Mouse (Mus musculus) brain, adult 10 weeks (tissue): ENCODE results near the gene Spin2e. TPM values are rescaled to one million over a fixed set of nuclear protein-coding genes. Genes with fewer than 3 reads are reported as not detected.

Experiments
- polyA plus RNA-seq: library from polyadenylated mRNA; stranded (reverse); fragments of 350-450 nt; fragmentation: Illumina TruSeq; extraction: RNeasy Lipid Tissue Mini Kit (QIAGEN cat#74804); gene quantifications from one replicate; pipeline ENCODE4 v1.2.3, GENCODE M21; 2015; ENCODE audit warnings: low read depth, low replicate concordance

The Spin2e gene
- polyA plus RNA-seq, result not detected

DNA sequence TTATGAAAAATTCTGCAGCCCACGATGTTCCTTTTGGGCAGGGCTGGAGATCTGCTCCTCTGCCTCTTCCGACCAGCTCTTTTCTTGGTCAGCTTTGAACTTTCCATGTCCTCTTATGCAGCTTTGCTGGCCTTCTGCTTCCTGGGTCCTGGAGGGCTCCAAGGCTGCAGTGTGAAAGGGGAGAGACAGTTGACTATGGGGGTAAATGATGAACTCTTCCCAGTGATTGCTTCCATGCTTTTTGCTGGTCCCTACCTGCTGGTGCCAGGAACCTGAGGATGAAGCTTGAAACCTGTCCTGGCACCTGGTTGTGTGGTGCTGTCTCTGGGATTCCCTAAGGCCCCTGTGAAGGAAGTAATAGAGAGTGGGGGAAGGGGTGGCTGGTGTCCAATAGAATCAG, at the start of gene Spin2e:
Gene Spin2e (minus strand): TSS at position 101 of the 400 bp plus-strand sequence.

DNA sequence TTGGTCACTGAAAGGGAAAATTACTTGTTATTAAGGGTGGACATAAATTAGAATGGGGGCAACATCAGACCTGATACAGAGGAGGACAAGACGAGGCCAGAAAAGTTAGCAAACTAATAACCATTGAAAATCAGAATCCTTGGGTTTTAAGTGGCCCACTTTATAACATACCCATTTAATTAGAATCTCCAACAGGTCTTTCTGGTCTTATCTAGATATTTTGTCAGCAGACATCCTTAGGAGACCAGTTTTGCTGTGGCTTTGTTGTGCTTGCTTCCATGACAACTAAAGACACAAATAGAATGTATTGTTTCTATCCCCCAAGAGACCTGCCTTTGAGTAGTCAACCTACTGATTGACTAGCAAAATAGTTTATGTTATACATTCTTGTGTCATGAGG, 44.5 kb downstream of the Spin2e start, which contains the start of gene Gm21883:
Gene Gm21883 (minus strand): TSS at position 101 of the 400 bp plus-strand sequence.

Other genes with a start within 250 kb of the Spin2e start
- not detected for gene Btbd35f19, start 235.0 kb downstream of the Spin2e start, polyA plus RNA-seq
- not detected for gene Gm21883, start 44.6 kb downstream of the Spin2e start, polyA plus RNA-seq
- gene Btbd35f25, start 98.2 kb upstream of the Spin2e start, polyA plus RNA-seq, result not detected